In the genomic region with DNA sequence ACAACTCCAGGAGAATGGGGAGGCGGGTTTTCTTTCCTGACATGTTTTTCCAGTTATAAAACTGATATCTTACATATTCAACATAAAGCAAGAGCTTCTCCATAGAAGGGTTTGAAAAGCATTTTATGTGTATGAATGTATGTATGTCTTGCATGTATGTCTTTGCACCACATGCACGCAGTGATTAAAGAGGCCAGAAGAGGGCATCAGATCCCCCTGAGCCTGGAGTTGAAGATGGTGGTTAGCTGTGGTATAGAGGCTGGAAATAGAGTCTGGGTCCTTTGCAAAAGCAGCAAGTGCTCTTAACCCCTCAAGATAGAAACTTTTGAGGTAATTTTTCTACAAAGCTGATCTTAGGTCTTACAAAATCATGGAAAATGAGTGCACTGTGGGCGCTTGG, we compare ENCODE assay signal across 9 mouse cellular contexts. TPM values are rescaled to one million over a fixed set of nuclear protein-coding genes. Genes with fewer than 3 reads are reported as not detected.
DNase-seq lines count a peak whose midpoint lies in the region; ATAC-seq lines count a peak whose summit lies in the region.
"Had no signal": no experiment of that assay in that cellular context is flagged by ENCODE, and none has a peak within 500 bp of the region (broad histone marks: within the 10 kb centered on the region; RNA-seq: fewer than 3 reads in every experiment).

No protein-coding gene starts in this region.

- 72% methylated on average over 3 of the region's 3 CpGs for WGBS in hindbrain, embryonic 11.5 days
- 66% methylated on average over 3 of the region's 3 CpGs for WGBS in hindbrain, embryonic 14.5 days

- no peaks in the 10 kb centered on the region for H3K4me1 ChIP-seq in hindbrain, embryonic 11.5 days (replicated peaks; ENCODE audit: control insufficient read depth, insufficient read depth, low read length)
- no peaks in the 10 kb centered on the region for H3K4me1 ChIP-seq in hindbrain, embryonic 14.5 days (replicated peaks; ENCODE audit: control insufficient read depth, insufficient read depth, low read length)
- H3K4me1 ChIP-seq: heart, embryonic 15.5 days had no signal

- H3K27me3 ChIP-seq in hindbrain, embryonic 11.5 days (ENCODE audit: control insufficient read depth, insufficient read depth, low read length): no peaks in the 10 kb centered on the region
- no peaks in the 10 kb centered on the region for H3K27me3 ChIP-seq in hindbrain, embryonic 14.5 days (ENCODE audit: control insufficient read depth, insufficient read depth, low read length)
- H3K27me3 ChIP-seq: heart, embryonic 15.5 days had no signal

- H3K4me3 ChIP-seq in hindbrain, embryonic 11.5 days (ENCODE audit: low read depth, low read length): no peak overlapping the region
- H3K4me3 ChIP-seq in hindbrain, embryonic 14.5 days (replicated peaks; ENCODE audit: low read length): no peak overlapping the region
- H3K4me3 ChIP-seq: heart, embryonic 15.5 days had no signal

- no peaks in the 10 kb centered on the region; the same call in 1 of the 2 replicates for H3K36me3 ChIP-seq in hindbrain, embryonic 11.5 days (ENCODE audit: control insufficient read depth, insufficient read depth, low read length)
- peaks cover 58% of the 10 kb centered on the region for H3K36me3 ChIP-seq in hindbrain, embryonic 14.5 days (replicated peaks; ENCODE audit: control insufficient read depth, insufficient read depth)

- H3K9ac ChIP-seq in hindbrain, embryonic 11.5 days (ENCODE audit: low read depth, low read length): no peak overlapping the region
- no peak overlapping the region for H3K9ac ChIP-seq in hindbrain, embryonic 14.5 days
- H3K9ac ChIP-seq: heart, embryonic 15.5 days had no signal

- peak; percentile 63 for DNase-seq in hindbrain, embryonic 11.5 days (ENCODE audit: low spot score)
- no peak for DNase-seq in hindbrain, embryonic 14.5 days (ENCODE audit: low spot score)
- DNase-seq in CD4-positive helper T cell, adult 2 months (ENCODE audit: low read depth, low spot score): peak; percentile 57
- peak; percentile 65 for DNase-seq in ZHBTc4 (ENCODE audit: low read depth, low spot score)
- DNase-seq in lung, postnatal 14 days: peak; percentile 22
- no peak for DNase-seq in frontal cortex, postnatal 10 days (ENCODE audit: low spot score in 2 of 2)
- no peak for DNase-seq in testis, postnatal 10 days (ENCODE audit: low spot score)
- DNase-seq in heart, adult 8-10 months (ENCODE audit: low spot score): no peak

- no peak overlapping the region for H3K4me2 ChIP-seq in hindbrain, embryonic 11.5 days (replicated peaks; ENCODE audit: low read depth, low read length)
- no peak overlapping the region for H3K4me2 ChIP-seq in hindbrain, embryonic 14.5 days (replicated peaks)
- H3K4me2 ChIP-seq: heart, embryonic 15.5 days had no signal

- no peak for ATAC-seq in hindbrain, embryonic 11.5 days (ENCODE audit: low FRiP score)
- ATAC-seq in hindbrain, embryonic 14.5 days (ENCODE audit: low FRiP score): no peak

- H3K27ac ChIP-seq in hindbrain, embryonic 11.5 days (ENCODE audit: low read depth, low read length): no peak overlapping the region
- H3K27ac ChIP-seq in hindbrain, embryonic 14.5 days: no peak overlapping the region
- H3K27ac ChIP-seq: heart, embryonic 15.5 days had no signal

- no peaks in the 10 kb centered on the region for H3K9me3 ChIP-seq in hindbrain, embryonic 11.5 days (ENCODE audit: control insufficient read depth, low read length)
- no peaks in the 10 kb centered on the region for H3K9me3 ChIP-seq in hindbrain, embryonic 14.5 days (ENCODE audit: control insufficient read depth, low read length)
- H3K9me3 ChIP-seq: heart, embryonic 15.5 days had no signal

RNA-seq across cellular contexts. Expression of gene Mkrn2, which starts 7.4 kb away (rescaled TPM):
- 19.6 and 28.6 TPM in 2 replicates for polyA plus RNA-seq in hindbrain, embryonic 11.5 days (2014; fragmentation: Nextera tagmentation; extraction: Ambion mirVana)
- polyA plus RNA-seq in hindbrain, embryonic 14.5 days (2014; fragmentation: Nextera tagmentation; extraction: Ambion mirVana): 36.4 and 44.4 TPM in 2 replicates
- total RNA-seq in heart, adult 8-10 months (2022): 10 to 100 TPM; 35.2 to 42.7 (median 39.5) TPM

RNA-seq across cellular contexts. Expression of gene Mkrn2os, which starts 16.7 kb away (rescaled TPM):
- polyA plus RNA-seq in hindbrain, embryonic 11.5 days (2014; fragmentation: Nextera tagmentation; extraction: Ambion mirVana): 0.11 and 0.18 TPM in 2 replicates
- 0.38 and 0.43 TPM in 2 replicates for polyA plus RNA-seq in hindbrain, embryonic 14.5 days (2014; fragmentation: Nextera tagmentation; extraction: Ambion mirVana)
- total RNA-seq in heart, adult 8-10 months (2022): 1 to 10 TPM in 1 of 4 experiments, under 1 TPM in 3; 0.52 to 1.1 (median 0.71) TPM

Comparison
In these comparisons a context has a peak if more than half of its experiments do, and no peak if none do; other contexts are left out.
1. DNase-seq: peak in hindbrain, embryonic 11.5 days (single experiment), CD4-positive helper T cell, adult 2 months (single experiment), ZHBTc4 (single experiment) and lung, postnatal 14 days (single experiment); none in hindbrain, embryonic 14.5 days (single experiment), frontal cortex, postnatal 10 days (0 of 2), testis, postnatal 10 days (single experiment) and heart, adult 8-10 months (single experiment).